Mouse (Mus musculus) right cerebral cortex, postnatal 4 days (tissue): ENCODE measurements around the gene Zfp341.

Experiments
- DNase-seq: peaks from one replicate; pipeline ENCODE4 v3.0.0-alpha.2; 2022

The Zfp341 gene

DNA sequence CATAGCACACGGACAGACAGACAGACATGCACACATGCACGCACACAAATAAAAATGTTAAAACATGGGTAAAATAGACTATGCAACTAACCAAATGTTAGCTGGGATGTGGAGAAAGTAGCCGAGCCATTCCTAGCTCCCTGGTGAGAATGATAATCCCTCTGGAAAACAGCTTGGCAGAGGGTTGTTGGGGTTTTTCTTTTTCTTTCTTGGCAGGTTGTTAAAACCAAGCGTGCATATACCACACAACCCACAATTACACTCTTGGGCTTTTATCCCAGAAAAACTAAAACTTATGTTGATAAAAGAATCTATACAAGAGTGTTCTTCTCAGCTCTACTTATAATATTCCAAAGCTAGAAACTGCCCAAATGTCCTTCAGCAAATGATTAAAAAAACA is 24.0 kb upstream of the Zfp341 start:
- DNase-seq: no peak

DNA sequence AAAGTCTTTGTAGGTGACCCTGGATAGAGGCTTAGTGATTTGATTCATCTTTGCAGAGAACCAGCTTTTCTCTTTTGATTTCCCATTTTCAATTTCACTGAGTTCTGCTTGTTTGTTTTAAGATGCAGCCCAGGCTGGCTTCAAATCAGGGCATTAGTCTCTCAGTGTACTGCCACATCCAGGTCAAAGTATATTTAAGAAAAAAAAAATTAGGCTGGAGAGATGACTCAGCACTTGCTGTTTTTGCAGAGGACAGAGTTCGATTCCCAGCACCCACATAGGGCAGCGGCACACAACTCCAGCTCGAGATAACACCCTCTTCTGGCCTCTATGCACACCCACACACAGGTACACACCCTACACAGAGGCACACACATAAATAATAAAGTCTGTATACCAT is 21.9 kb upstream of the Zfp341 start:
- no peak for DNase-seq

DNA sequence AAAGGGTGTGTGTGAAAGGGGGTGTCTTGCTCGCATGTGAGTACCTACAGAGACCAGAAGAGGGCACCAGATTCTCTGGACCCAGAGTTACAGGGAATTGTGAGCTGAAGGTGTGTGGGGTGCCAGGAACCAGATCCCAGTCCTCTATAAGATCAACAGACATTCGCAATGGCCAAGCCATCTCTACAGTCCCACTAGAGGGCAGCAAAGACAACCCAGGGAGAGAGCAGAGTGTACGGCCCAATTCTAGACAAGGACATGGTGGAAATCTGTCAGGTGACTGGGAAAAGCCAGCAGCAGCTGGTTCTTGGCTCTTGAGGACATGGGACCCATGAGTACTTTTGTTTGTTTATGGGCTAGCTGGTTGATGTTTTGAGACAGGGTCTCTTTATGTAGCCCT is 20.1 kb upstream of the Zfp341 start:
- DNase-seq: no peak

DNA sequence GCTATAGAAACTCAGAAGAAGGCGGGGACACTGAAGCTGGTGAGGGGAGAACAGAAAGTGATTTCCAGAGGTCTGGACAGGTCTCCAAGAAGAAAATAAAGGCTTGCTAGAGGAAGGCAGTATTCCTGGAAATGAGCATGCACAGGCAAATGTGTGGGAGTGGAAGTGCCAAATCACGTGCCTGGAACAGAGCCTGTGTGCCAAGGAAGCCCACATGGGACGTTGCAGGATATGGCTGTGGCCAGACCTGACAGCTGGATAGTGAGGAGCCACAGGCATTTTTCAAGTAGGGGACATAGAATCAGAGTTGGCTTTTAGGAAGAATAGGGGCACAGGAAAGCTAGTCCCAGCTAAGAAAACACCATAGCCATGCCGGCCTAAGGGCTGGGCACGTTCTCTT is 17.3 kb upstream of the Zfp341 start:
- DNase-seq: no peak

DNA sequence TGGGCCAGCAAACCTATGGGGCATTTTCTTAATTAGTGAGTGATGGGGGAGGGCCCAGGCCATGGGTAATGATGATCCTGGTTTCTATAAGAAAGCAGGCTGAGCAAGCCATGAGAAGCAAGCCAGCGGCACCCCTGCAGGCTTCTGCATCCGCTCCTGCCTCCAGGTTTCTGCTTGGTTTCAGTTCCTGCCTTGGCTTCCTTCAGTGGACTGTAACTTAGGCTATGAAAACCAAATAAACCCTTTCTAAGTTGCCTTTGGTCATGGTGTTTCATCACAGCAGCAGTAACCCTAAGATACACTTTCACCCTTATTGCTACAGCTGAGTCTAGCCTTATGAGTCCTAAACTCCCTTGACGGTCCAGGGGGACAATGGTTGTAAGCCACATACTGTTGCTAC is 15.7 kb upstream of the Zfp341 start:
- DNase-seq: no peak

DNA sequence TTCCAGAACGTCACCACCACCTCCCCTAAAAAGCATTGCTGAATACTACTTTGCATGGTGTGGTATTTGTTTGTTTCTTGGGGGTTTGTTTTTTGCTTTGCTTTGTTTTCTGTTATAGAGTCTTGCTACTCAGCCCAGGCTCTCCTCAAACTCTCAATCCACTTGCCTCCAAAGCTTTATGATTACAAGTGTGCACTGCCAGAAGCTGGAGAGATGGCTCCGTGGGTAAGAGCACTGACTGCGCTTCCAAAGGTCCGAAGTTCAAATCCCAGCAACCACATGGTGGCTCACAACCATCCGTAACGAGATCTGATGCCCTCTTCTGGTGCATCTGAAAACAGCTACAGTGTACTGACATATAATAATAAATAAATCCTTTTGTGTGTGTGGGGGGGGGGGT is 12.5 kb upstream of the Zfp341 start:
- DNase-seq: no peak

DNA sequence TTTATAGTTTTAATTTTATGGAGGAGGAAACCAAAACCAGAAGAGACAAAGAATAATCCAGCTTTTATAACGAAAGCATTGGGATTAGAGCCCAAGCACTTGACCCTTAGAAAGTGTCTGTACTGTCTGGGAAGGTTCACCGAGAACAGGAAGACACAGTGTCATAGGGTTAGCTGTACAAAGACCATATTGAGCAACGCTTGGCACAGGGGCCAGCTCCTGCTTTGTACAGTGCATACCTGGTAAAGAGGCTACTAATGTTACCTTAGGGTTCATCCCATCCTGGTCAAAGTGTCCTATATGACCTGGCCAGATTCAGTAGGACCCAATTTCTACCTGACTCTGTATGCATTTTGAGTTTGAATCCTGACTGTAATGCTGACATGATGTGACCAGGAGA is 11.8 kb upstream of the Zfp341 start:
- DNase-seq: no peak

DNA sequence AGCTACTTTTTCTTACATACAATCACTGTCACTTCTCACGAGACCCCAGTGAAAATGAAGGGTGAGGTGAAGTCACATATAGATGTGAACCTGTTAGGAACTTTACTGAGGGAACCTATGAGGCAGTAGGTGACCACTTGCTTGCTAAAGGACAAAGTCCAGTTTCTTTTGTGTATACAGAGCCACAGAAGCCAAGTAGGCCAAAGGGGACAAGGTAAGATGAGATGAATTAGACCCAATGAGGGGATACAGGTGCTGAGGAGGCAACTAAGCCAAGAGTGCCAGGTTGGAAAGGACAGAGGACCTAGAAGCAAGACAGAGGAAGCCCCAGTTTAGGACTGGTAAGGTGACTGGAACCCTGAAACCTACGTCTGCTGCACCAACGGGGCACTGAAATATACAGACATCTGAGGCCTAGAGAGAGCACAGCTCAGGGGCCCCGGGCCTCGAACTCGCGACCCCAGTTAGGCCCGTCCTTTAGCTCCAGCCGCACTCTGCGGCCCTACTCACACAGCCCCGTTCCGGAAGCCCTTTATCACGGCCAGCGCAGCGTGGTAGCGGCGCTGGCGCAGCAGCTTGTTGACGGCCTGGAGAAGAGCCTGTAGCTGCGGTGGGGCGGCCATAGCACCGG is 10.0 kb upstream of the Zfp341 start:
- DNase-seq: no peak

DNA sequence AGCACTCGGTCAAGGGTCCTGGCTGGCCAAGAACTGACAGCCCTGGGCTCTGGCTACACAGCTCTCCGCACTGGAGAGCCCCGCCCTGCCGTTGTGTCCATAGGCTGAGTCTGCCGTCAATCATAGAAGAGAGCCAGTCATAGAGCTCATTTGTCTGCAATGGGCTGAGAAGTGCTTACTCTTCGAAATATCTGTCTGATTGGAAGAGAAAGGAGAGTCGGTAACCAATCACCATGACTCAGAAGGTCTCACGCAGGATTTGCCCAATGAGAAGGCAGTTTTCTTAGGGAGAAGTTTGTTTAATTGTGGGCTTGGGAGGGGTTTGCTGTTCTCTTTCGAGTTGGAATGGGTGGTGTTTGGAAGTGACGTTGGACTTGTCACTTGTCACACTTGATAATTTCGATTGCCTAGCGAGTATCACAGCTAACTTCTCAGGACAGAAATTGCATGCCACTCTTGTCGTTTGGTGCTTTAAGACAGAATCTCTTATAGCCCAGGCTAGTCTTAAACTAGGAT is 9.4 kb upstream of the Zfp341 start, which contains the start of gene Pxmp4:
Pxmp4 (minus strand) TSS at position 71 of the 516 bp plus-strand sequence.
- DNase-seq: peak; percentile 99

DNA sequence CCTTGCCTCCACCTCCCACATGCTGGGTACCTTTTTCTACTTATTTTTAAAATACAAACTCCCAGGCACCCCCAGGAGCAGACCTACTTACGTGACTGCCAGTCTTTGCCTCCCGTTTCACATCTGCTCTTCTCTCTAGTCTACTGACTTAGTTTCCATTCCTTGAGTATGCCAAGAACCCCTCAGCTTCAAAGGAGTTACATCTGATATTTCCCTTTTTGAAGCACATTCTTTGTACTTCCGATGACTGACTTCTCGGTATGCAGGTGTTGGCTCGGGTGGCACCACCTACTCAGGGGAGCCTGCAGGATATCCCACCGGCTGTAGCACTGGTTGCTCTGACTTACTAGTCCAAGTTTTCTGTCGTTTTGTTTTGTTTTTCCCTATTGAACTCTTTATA is 8.9 kb upstream of the Zfp341 start:
- DNase-seq: no peak

DNA sequence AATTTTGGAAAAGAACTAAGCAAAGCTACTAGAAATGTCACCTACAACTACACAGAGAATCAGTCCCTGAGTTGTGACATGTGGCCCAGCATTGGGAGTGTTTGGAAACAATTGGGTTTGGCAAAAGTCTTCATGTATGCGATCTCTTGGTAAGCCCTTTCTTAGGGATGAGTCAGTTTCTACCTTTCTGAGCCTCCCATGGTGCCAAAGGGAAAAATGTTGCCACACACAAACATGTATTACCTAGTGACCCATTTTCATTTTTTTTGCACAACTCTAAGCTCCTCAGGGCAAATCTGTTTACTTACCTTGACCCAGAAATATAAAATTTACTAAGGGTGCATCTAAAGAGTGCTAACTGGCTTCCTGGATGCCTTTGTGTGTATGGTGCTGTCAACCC is 6.1 kb upstream of the Zfp341 start:
- DNase-seq: no peak

DNA sequence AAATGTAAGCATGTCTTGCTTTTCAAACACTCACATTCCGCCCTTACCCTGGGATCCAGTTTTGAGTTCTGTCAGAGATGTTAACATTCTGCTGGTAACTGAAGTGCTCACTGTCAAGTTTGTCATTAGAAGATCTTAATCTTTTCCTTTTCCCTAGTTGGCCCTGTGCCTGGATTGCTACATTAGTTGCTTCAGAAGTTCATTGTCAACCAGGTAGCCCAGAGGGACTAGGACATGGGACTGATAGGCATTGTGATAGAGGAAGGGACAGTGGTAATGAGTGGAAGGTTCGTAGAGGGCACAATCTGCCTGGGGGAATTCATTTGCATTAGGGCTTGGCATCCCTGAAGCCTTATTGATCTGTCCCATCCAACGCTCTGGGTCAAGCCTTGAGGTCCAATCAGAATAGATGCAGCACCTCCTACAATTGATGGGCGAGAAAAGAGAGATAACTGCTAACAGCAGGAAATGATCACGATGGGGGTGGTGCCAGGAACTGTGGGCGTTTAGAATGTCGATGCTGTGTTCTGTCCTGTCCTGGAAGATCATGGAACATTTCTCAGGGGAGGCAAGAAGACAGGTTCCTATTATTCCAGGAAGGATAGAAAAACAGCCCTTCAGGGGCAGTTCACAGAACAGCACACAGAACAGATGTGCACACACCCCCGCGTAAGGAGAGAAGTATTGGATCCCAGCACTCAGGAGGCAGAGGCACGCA is 3.9 kb upstream of the Zfp341 start:
- DNase-seq: no peak

DNA sequence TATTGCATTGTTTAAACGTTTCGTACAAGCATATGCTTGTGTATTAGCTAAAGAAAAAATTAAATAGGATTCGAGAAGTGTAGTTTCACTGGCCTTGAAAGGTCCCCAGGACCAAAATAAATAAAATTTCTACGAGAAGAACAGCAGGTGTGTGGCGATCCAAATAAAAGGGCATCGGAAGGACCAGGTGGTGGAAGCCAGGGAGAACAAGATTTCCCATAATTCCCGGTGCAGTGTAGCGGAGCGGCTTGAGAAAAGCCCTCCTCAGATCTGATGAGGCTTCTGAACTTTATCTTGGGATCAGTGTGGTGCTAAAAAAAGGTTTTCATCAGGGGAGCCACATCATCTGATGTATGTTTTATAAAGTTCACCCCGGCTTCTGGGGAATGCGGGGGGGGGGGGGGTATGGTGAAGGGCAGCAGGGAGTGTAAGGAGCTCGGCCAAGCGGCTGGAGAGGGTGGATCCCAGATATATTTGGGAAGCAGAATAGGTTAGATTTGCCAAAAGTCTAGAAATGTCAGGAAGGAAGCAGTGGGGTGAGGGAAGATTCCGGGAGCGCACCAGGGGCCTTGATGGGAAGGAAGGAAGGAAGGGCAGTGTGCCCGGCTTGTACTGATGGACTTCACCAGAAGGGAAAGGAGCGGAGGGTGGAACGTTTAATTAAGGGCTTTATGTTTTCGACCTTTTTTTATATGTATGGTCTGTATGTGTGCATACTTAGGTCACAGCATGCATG is 1.9 kb downstream of the Zfp341 start:
- no peak for DNase-seq

DNA sequence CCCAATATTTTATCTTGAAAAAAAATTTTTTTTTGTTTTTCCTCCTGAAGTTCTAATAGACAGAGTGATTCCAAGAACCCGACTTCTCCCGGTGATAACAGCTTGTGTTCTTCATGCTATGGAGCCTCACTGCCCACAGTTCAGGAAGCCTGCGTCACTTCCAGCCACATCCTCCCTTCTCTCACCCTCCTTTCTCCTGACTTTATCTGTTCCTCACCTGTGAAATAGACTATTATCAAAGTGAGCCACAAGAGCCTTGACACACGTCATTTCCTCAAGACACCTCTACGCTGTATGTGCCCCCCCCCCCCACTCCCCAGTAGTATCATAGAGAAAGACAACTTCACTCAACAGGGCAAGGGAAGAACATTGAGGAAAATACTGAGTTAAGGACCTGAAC is 2.6 kb downstream of the Zfp341 start:
- no peak for DNase-seq

DNA sequence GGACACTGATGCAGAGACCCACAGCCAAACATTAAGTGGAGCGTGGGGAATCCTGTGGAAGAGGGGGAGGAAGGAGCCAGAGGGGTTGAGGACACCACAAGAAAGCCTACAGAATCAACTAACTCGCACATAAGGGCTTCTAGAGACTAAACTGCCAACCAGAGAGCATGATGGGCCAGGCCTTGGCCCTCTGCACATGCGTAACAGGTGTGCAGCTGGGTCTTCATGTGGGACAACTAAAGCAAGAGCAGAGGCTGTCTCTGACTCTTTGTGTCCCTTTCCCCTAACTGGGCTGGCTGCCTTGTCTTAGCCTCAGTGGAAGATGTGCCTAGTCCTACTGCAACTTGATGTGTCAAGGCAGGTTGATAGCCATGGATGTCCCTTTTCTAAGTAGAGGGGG is 4.0 kb downstream of the Zfp341 start:
- DNase-seq: no peak

DNA sequence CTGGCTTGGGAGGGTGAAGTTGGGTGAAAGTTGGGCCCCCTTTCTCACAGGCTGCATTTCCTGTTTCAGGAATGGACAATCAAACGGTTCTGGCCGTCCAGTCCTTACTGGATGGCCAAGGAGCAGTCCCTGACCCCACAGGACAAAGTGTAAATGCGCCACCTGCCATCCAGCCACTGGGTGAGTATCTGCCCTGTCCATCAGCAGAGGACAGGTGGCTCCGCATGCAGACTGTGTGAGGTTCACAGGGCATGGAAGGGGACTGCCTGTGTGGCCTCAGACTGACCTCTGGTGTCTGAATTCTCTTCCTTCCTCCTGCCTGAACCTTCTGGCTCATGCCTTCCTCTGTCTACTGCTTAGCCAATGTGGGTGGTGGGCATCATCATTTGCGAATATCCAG is 8.6 kb downstream of the Zfp341 start:
- no peak for DNase-seq

DNA sequence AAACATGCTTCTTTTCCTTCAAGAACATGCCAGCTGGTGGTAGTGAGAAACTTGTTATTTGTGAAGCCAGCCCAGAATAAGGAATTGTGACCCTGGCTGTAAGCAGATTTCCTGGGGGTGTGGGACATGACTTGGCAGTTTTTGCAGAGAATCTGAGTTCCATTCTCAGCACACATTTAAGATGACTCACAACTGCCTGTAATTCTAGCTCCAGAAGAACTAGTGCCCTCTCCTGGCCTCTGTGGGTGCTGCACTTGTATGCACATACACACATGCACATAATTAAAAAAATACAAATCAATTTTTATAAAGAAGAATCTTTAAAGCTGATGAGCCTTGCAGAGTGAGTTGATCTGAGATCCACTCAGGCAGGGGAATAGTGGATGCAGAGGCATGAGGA is 11.0 kb downstream of the Zfp341 start:
- no peak for DNase-seq

DNA sequence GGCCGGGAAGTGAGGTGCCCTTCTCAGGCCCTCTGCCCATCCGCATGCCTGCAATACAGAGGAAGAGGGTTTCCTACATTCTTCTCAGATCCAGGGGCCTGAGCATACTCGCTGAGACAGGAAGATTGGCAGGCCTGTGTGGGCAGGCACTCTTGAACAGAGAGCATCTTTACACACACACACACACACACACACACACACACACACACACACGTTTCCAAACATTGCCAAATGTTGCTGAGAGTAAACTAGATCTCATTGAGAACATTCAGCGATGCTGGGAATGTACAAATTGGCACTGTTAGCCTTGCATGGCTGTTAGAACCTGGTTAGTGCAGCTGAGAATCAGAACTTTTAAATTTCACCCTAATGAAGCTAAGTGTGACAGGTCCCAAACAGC is 17.4 kb downstream of the Zfp341 start:
- no peak for DNase-seq

DNA sequence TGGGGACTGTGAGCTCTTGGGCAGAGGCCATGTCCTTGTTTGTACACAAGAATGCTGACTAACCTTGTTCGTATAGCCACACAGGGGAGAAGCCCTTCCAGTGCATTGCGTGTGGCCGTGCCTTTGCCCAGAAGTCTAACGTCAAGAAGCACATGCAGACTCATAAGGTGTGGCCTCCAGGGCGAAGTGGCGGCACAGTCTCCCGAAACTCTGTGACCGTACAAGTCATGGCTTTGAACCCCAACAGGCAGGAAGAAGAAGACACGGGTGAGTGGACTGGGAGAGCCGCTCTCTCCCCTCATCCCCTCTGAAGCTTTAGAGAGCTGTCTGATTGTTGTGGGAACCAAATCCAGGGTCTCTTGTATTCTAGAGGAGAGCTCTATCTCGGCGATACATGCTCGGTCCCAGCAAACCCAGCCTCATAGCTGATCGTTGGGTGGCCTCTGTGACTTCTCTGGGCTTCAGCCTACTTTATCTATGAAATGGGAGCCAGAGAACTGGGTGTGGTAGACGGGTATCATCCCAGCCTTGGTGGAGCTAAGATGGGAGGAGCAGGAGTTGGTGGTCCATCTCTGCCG is 19.2 kb downstream of the Zfp341 start:
- no peak for DNase-seq

DNA sequence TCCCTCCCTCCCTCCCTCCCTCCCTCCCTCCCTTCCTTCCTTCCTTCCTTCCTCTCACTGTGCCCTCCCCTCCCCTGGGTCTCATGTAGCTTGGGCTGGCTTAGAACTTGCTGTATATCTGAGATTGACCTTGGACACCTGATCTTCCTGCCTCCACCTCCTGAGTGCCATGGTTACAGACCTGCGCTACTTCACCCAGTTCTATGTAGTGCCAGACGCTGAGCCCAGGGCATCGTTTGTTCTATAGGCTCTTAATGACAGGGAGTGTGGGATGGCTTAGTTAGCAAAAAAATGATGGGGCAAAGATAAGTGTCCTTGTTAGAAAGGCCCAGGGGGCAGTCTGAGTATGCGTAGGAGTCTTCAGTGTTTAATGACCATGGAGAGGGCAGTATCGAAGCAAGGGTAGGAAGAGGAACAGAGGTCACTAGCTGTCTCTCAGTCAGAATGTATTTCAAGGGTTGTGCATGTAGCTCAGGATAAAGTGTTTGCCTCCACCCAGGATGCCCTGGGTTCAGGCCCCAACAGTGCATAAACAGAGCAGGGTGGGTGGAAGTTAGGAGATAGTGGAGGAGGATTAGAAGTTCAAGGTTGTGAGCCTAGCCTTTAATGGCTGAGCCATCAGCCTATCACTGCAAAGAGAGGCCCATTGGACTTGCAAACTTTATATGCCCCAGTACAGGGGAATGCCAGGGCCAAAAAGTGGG is 20.1 kb downstream of the Zfp341 start:
- DNase-seq: no peak

DNA sequence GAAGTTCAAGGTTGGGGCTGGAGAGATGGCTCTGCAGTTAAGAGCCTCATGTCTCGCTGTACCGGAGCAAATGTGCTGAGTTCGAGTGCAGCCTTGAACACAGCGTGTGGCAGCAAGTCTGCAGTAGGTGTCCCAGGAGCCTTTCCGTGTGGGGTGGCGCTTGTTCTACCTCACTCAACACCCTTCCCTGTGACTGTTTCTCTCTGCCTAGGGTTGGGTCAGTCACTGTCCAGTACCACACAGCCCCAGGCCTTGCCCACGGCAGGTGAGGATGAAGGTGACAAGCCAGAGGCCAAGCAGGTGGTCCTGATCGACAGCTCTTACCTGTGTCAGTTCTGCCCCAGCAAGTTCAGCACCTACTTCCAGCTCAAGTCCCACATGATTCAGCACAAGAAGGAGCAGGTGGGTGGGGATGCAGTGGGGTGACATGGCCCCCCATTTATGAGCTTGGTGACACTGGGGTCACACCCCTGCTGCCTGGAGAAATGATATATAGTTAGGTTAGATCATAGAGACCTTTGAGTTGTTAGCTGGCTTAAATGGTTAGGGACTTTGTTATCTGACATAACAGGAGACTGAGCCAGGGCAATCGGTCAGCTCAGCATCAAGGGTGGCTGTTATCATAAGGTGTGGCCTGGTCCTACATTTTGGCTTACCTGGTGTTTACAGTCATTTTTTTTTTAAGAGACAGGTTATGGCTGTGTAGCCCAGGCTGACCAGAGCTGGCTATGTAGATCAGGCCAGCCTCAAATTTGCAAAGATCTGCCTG is 21.0 kb downstream of the Zfp341 start:
- DNase-seq: no peak

DNA sequence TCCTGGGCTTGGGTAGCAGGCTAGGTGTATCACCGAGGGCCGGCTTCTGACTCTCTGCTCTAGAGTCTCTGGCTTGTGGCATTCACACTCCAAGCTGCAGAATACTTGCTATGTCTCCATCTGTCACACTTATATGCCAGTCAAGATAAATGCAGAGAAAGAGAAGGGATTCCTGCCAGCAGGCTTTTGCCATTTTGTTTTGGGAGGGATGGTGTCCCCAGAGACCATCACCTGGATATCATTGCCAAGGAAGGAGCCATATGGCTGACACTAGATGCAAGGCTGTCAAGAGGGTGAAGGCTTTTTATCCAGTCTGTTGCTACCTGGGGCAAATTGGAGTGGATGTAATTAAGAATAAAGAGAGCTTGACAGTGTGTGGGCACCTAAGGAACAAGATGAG is 22.7 kb downstream of the Zfp341 start:
- no peak for DNase-seq
